In the genomic region with DNA sequence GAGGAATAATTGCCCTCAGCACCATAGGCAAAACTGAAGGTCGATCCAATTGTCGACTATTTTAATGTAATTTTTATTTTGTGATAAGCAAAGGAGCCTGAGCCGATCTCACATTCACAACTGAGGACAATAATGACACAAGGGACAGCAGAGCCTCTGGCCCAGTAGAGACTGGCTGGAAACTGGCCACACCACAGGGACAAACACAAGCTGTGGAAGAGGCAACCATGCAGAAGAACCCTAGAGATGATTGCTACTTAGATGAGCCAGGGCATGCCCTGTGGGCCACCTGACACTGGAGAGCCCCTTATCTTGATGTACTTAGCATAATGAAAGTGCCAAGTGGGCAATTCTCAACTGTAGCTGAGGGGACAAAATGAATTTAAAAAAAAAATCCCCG, we compare ENCODE assay signal across 14 mouse cellular contexts.
DNase-seq lines count a peak whose midpoint lies in the region.
"Had no signal": no experiment of that assay in that cellular context is flagged by ENCODE, and none has a peak within 500 bp of the region (broad histone marks: within the 10 kb centered on the region; RNA-seq: fewer than 3 reads in every experiment).

No protein-coding gene starts in this region.

- peak; percentile 23 to 39 for DNase-seq in cerebellum, postnatal 25 days
- no peak for DNase-seq in cerebellum, adult 9-11 months
- peak; percentile 73 for DNase-seq in left cerebral cortex, postnatal 4 days
- no peak for DNase-seq in left cerebral cortex, postnatal 14 days (ENCODE audit: low spot score in 2 of 2)
- DNase-seq in Muller cell, postnatal 12 days (ENCODE audit: inconsistent ontology term): peak; percentile 87
- peak; percentile 14 for DNase-seq in retina, postnatal 1 day
- no peak for DNase-seq in embryo, embryonic 10 days (ENCODE audit: low spot score)
- DNase-seq: adrenal gland, postnatal 10 days; cerebellum, adult 11-12 months; forebrain, postnatal 0 days; gastrocnemius, adult 2 months; gastrocnemius, postnatal 14 days; heart, adult 11 months; kidney, adult 18-20 months had no signal

- intact Hi-C loops in left cerebral cortex, postnatal 4 days (cut with DNase I): no loop called here
- intact Hi-C loops in left cerebral cortex, postnatal 14 days (cut with DNase I): no loop called here

Comparison
In these comparisons a context has a peak if more than half of its experiments do, and no peak if none do; other contexts are left out.
1. DNase-seq: peak in cerebellum, postnatal 25 days (2 of 2), left cerebral cortex, postnatal 4 days (single experiment), Muller cell, postnatal 12 days (single experiment) and retina, postnatal 1 day (single experiment); none in cerebellum, adult 9-11 months (single experiment), left cerebral cortex, postnatal 14 days (0 of 2) and embryo, embryonic 10 days (single experiment).